Comparison of ENCODE assay signal across 9 mouse cellular contexts in genomic region chr9:66090593-66091244, GRCm38 (mm10). TPM values are rescaled to one million over a fixed set of nuclear protein-coding genes. Genes with fewer than 3 reads are reported as not detected.
DNase-seq lines count a peak whose midpoint lies in the region; ATAC-seq and TF ChIP-seq lines count a peak whose summit lies in the region.
"Had no signal": no experiment of that assay in that cellular context is flagged by ENCODE, and none has a peak within 500 bp of the region (broad histone marks: within the 10 kb centered on the region; RNA-seq: fewer than 3 reads in every experiment).

No protein-coding gene starts in this region.

- peak; percentile 7; the same call in 1 of the 2 replicates for TF ChIP-seq POLR2A in cortical plate, adult 2 months (IDR thresholded peaks at IDR 0.05; ENCODE audit: extremely low read depth, insufficient read depth, low read length)

- H3K27me3 ChIP-seq in hindbrain, embryonic 16.5 days (replicated peaks; ENCODE audit: control insufficient read depth, insufficient read depth, low read length), result no peaks in the 10 kb centered on the region
- H3K27me3 ChIP-seq in hindbrain, embryonic 13.5 days, result no peaks in the 10 kb centered on the region
- H3K27me3 ChIP-seq in midbrain, embryonic 11.5 days (ENCODE audit: control insufficient read depth, insufficient read depth, low read length), result no peaks in the 10 kb centered on the region
- no peaks in the 10 kb centered on the region for H3K27me3 ChIP-seq in midbrain, embryonic 15.5 days (replicated peaks)
- H3K27me3 ChIP-seq in limb, embryonic 15.5 days, result no peaks in the 10 kb centered on the region
- H3K27me3 ChIP-seq: heart, embryonic 15.5 days had no signal

- no peak overlapping the region for H3K4me3 ChIP-seq in hindbrain, embryonic 16.5 days (ENCODE audit: low read length)
- H3K4me3 ChIP-seq in hindbrain, embryonic 13.5 days, result no peak overlapping the region
- H3K4me3 ChIP-seq in midbrain, embryonic 11.5 days (ENCODE audit: low read depth, low read length), result no peak overlapping the region
- no peak overlapping the region for H3K4me3 ChIP-seq in midbrain, embryonic 15.5 days
- no peak overlapping the region for H3K4me3 ChIP-seq in cortical plate, adult 2 months (ENCODE audit: insufficient read depth, low read length)
- no peak overlapping the region for H3K4me3 ChIP-seq in limb, embryonic 15.5 days
- H3K4me3 ChIP-seq: heart, embryonic 15.5 days had no signal

- peak; percentile 78 for DNase-seq in midbrain, embryonic 11.5 days (ENCODE audit: low spot score, missing footprints)
- no peak for DNase-seq in kidney, adult 9 months
- DNase-seq in yolk sac, embryonic 10.5 days (ENCODE audit: low spot score), result no peak

- no peak overlapping the region for H3K9ac ChIP-seq in hindbrain, embryonic 16.5 days (ENCODE audit: low read depth, low read length)
- no peak overlapping the region for H3K9ac ChIP-seq in hindbrain, embryonic 13.5 days
- H3K9ac ChIP-seq in midbrain, embryonic 11.5 days (ENCODE audit: low read length), result no peak overlapping the region
- no peak overlapping the region for H3K9ac ChIP-seq in midbrain, embryonic 15.5 days
- H3K9ac ChIP-seq in limb, embryonic 15.5 days, result no peak overlapping the region
- H3K9ac ChIP-seq: heart, embryonic 15.5 days had no signal

- WGBS in hindbrain, embryonic 16.5 days, result 84% methylated on average over 13 of the region's 13 CpGs
- 89% methylated on average over 13 of the region's 13 CpGs for WGBS in hindbrain, embryonic 13.5 days
- 95% methylated on average over 13 of the region's 13 CpGs for WGBS in midbrain, embryonic 11.5 days
- 90% methylated on average over 13 of the region's 13 CpGs for WGBS in midbrain, embryonic 15.5 days
- 78% methylated on average over 13 of the region's 13 CpGs for WGBS in limb, embryonic 15.5 days

- no peak overlapping the region for H3K4me2 ChIP-seq in hindbrain, embryonic 16.5 days (ENCODE audit: low read length)
- H3K4me2 ChIP-seq in hindbrain, embryonic 13.5 days, result no peak overlapping the region
- no peak overlapping the region for H3K4me2 ChIP-seq in midbrain, embryonic 11.5 days
- no peak overlapping the region for H3K4me2 ChIP-seq in midbrain, embryonic 15.5 days
- no peak overlapping the region for H3K4me2 ChIP-seq in limb, embryonic 15.5 days
- H3K4me2 ChIP-seq: heart, embryonic 15.5 days had no signal

- H3K27ac ChIP-seq in hindbrain, embryonic 16.5 days (ENCODE audit: low read depth, low read length), result peak overlapping the region; percentile 42; the same call in 1 of the 2 replicates
- no peak overlapping the region for H3K27ac ChIP-seq in hindbrain, embryonic 13.5 days
- no peak overlapping the region for H3K27ac ChIP-seq in midbrain, embryonic 11.5 days (ENCODE audit: low read depth, low read length)
- no peak overlapping the region for H3K27ac ChIP-seq in midbrain, embryonic 15.5 days
- no peak overlapping the region for H3K27ac ChIP-seq in cortical plate, adult 2 months (ENCODE audit: insufficient read depth, low read length)
- H3K27ac ChIP-seq in limb, embryonic 15.5 days, result no peak overlapping the region
- H3K27ac ChIP-seq: heart, embryonic 15.5 days had no signal

- peaks cover 45% of the 10 kb centered on the region for H3K36me3 ChIP-seq in hindbrain, embryonic 16.5 days (ENCODE audit: control insufficient read depth, insufficient read depth, low read length)
- H3K36me3 ChIP-seq in hindbrain, embryonic 13.5 days, result peaks cover 96% of the 10 kb centered on the region
- peaks cover 18% of the 10 kb centered on the region for H3K36me3 ChIP-seq in midbrain, embryonic 11.5 days (ENCODE audit: control insufficient read depth, insufficient read depth, low read length)
- peaks cover 64% of the 10 kb centered on the region for H3K36me3 ChIP-seq in midbrain, embryonic 15.5 days (replicated peaks)
- H3K36me3 ChIP-seq in limb, embryonic 15.5 days, result peaks cover 93% of the 10 kb centered on the region

- H3K4me1 ChIP-seq in hindbrain, embryonic 16.5 days (ENCODE audit: control insufficient read depth, insufficient read depth, low read depth, low read length), result no peaks in the 10 kb centered on the region
- H3K4me1 ChIP-seq in hindbrain, embryonic 13.5 days (replicated peaks), result no peaks in the 10 kb centered on the region
- H3K4me1 ChIP-seq in midbrain, embryonic 11.5 days (ENCODE audit: control insufficient read depth, insufficient read depth, low read length), result no peaks in the 10 kb centered on the region
- no peaks in the 10 kb centered on the region for H3K4me1 ChIP-seq in midbrain, embryonic 15.5 days
- peaks cover 2% of the 10 kb centered on the region; the same call in 1 of the 2 replicates for H3K4me1 ChIP-seq in cortical plate, adult 2 months (ENCODE audit: control insufficient read depth, insufficient read depth, low read length)
- H3K4me1 ChIP-seq in limb, embryonic 15.5 days, result peaks cover 4% of the 10 kb centered on the region; the same call in 1 of the 2 replicates

- peak; percentile 58 for ATAC-seq in hindbrain, embryonic 16.5 days
- no peak for ATAC-seq in hindbrain, embryonic 13.5 days (ENCODE audit: low FRiP score)
- ATAC-seq in midbrain, embryonic 11.5 days (ENCODE audit: low FRiP score), result no peak
- ATAC-seq in midbrain, embryonic 15.5 days (replicated peaks), result no peak
- 0 out of 2 replicates have a peak, but pooled peaks have one; percentile 38 for ATAC-seq in limb, embryonic 15.5 days (ENCODE audit: insufficient number of reproducible peaks, low FRiP score, low TSS enrichment, low read depth)

- no peak for TF ChIP-seq CTCF in cortical plate, adult 2 months (IDR thresholded peaks at IDR 0.05; ENCODE audit: extremely low read depth, insufficient read depth, low read length)

- no peaks in the 10 kb centered on the region for H3K9me3 ChIP-seq in hindbrain, embryonic 16.5 days (ENCODE audit: control insufficient read depth, low read length)
- no peaks in the 10 kb centered on the region for H3K9me3 ChIP-seq in hindbrain, embryonic 13.5 days
- H3K9me3 ChIP-seq in midbrain, embryonic 11.5 days (ENCODE audit: control insufficient read depth, low read length), result no peaks in the 10 kb centered on the region
- no peaks in the 10 kb centered on the region for H3K9me3 ChIP-seq in midbrain, embryonic 15.5 days
- H3K9me3 ChIP-seq in limb, embryonic 15.5 days, result no peaks in the 10 kb centered on the region
- H3K9me3 ChIP-seq: heart, embryonic 15.5 days had no signal

RNA-seq across cellular contexts. Expression of gene Snx22, which starts 21.2 kb away (rescaled TPM):
- polyA plus RNA-seq in hindbrain, embryonic 16.5 days (2015; fragmentation: Nextera tagmentation; extraction: Ambion mirVana), result 12.9 and 14.7 TPM in 2 replicates
- polyA plus RNA-seq in hindbrain, embryonic 13.5 days (2015; fragmentation: Nextera tagmentation; extraction: Ambion mirVana), result 6.9 and 8.0 TPM in 2 replicates
- polyA plus RNA-seq in midbrain, embryonic 11.5 days (2014; fragmentation: Nextera tagmentation; extraction: Ambion mirVana), result 1.8 and 2.2 TPM in 2 replicates
- polyA plus RNA-seq in midbrain, embryonic 15.5 days (2015; fragmentation: Nextera tagmentation; extraction: Ambion mirVana), result 11.2 and 11.9 TPM in 2 replicates
- 7.2 and 7.3 TPM in 2 replicates for polyA plus RNA-seq in cortical plate, adult 2 months (2012; rRNA removed)
- polyA plus RNA-seq in limb, embryonic 15.5 days (2015; fragmentation: Nextera tagmentation; extraction: Ambion mirVana), result 2.7 and 4.5 TPM in 2 replicates

RNA-seq across cellular contexts. Expression of gene Ppib, which starts 30.7 kb away (rescaled TPM):
- polyA plus RNA-seq in hindbrain, embryonic 16.5 days (2015; fragmentation: Nextera tagmentation; extraction: Ambion mirVana), result 362 and 376 TPM in 2 replicates
- 376 and 380 TPM in 2 replicates for polyA plus RNA-seq in hindbrain, embryonic 13.5 days (2015; fragmentation: Nextera tagmentation; extraction: Ambion mirVana)
- polyA plus RNA-seq in midbrain, embryonic 11.5 days (2014; fragmentation: Nextera tagmentation; extraction: Ambion mirVana), result 490 and 501 TPM in 2 replicates
- 308 and 311 TPM in 2 replicates for polyA plus RNA-seq in midbrain, embryonic 15.5 days (2015; fragmentation: Nextera tagmentation; extraction: Ambion mirVana)
- polyA plus RNA-seq in cortical plate, adult 2 months (2012; rRNA removed), result 240 and 243 TPM in 2 replicates
- polyA plus RNA-seq in limb, embryonic 15.5 days (2015; fragmentation: Nextera tagmentation; extraction: Ambion mirVana), result 775 and 785 TPM in 2 replicates

RNA-seq across cellular contexts. Expression of gene Snx1, which starts 35.7 kb away (rescaled TPM):
- 73.5 and 77.2 TPM in 2 replicates for polyA plus RNA-seq in hindbrain, embryonic 16.5 days (2015; fragmentation: Nextera tagmentation; extraction: Ambion mirVana)
- 90.2 and 93.1 TPM in 2 replicates for polyA plus RNA-seq in hindbrain, embryonic 13.5 days (2015; fragmentation: Nextera tagmentation; extraction: Ambion mirVana)
- polyA plus RNA-seq in midbrain, embryonic 11.5 days (2014; fragmentation: Nextera tagmentation; extraction: Ambion mirVana), result 147 and 150 TPM in 2 replicates
- polyA plus RNA-seq in midbrain, embryonic 15.5 days (2015; fragmentation: Nextera tagmentation; extraction: Ambion mirVana), result 75.5 and 76.6 TPM in 2 replicates
- polyA plus RNA-seq in cortical plate, adult 2 months (2012; rRNA removed), result 90.1 and 93.9 TPM in 2 replicates
- 115 and 128 TPM in 2 replicates for polyA plus RNA-seq in limb, embryonic 15.5 days (2015; fragmentation: Nextera tagmentation; extraction: Ambion mirVana)

RNA-seq across cellular contexts. Expression of gene Ciao2a, which starts 35.7 kb away (rescaled TPM):
- polyA plus RNA-seq in hindbrain, embryonic 16.5 days (2015; fragmentation: Nextera tagmentation; extraction: Ambion mirVana), result 64.0 and 69.2 TPM in 2 replicates
- 91.2 and 94.1 TPM in 2 replicates for polyA plus RNA-seq in hindbrain, embryonic 13.5 days (2015; fragmentation: Nextera tagmentation; extraction: Ambion mirVana)
- 156 and 171 TPM in 2 replicates for polyA plus RNA-seq in midbrain, embryonic 11.5 days (2014; fragmentation: Nextera tagmentation; extraction: Ambion mirVana)
- polyA plus RNA-seq in midbrain, embryonic 15.5 days (2015; fragmentation: Nextera tagmentation; extraction: Ambion mirVana), result 59.2 and 59.7 TPM in 2 replicates
- 25.0 and 29.0 TPM in 2 replicates for polyA plus RNA-seq in cortical plate, adult 2 months (2012; rRNA removed)
- polyA plus RNA-seq in limb, embryonic 15.5 days (2015; fragmentation: Nextera tagmentation; extraction: Ambion mirVana), result 133 and 134 TPM in 2 replicates

Comparison
In these comparisons a context has a peak if more than half of its experiments do, and no peak if none do; other contexts are left out.
1. ATAC-seq: peak in hindbrain, embryonic 16.5 days (single experiment) and limb, embryonic 15.5 days (single experiment); none in hindbrain, embryonic 13.5 days (single experiment), midbrain, embryonic 11.5 days (single experiment) and midbrain, embryonic 15.5 days (single experiment).